Mouse (Mus musculus) megakaryocyte, embryonic 14.5 days (primary cell): ENCODE data around the gene Ccdc102a.

Experiments used
- FLI1 ChIP-seq: IDR thresholded peaks from 2 replicates; pipeline ENCODE4 v1.6.1; 2012; ENCODE audit warnings: low read length, inconsistent platforms, mixed read lengths
- GATA1 ChIP-seq: IDR thresholded peaks from 3 replicates; pipeline ENCODE4 v1.6.1; 2012; ENCODE audit warnings: mixed read lengths, low read length, inconsistent platforms, borderline replicate concordance

DNA sequence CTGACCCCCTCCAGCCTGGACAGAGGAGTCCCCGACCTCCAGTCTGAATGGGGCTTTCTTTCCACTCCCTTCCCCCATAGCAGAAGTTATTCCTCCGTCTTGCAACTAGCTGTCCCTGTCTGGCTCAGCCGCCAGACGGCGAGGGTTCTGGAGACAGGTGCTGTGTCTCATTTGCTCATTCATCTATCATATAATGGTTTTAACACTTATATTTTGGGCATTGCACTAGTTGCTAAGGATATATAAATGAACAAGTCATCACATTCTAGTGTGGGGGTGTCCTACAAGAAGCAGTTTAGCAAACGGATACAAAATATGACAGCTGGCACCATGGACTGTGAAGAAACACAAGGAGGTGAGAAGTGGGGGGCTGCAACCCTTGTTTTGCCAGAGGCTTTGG is 27.3 kb upstream of the Ccdc102a start:
- TF ChIP-seq GATA1 (no peak), FLI1 (no peak)
